ENCODE assay signal across 8 mouse cellular contexts in the genomic region with DNA sequence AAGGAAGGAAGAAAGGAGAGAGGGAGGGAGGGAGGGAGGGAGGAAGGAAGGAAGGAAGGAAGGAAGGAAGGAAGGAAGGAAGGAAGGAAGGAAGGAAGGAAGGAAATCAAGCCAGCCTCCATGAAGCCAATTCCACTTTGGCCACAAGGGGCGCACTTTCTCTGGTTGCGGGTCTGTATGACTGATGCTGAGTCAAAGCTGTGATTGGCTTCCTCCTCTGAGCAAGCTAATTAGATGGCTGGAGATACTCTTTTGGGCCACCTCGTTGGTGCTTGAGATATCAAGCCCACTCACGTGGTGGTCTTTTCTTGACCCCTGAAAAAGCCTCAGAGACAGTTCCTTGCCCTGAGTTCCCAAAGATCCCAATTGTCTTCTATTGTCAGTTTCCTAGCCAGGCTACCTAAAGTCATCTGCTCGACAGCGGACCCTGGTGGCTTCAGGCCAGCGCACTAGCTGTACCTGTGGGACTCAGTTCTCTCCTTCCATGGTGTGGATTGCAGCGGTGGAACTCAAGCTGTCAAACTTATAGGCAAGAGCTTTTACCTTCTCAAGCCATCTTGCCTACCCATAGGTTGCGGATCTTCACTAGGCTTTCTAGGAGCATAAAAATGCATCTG. TPM values are rescaled to one million over a fixed set of nuclear protein-coding genes. Genes with fewer than 3 reads are reported as not detected.
DNase-seq lines count a peak whose midpoint lies in the region; ATAC-seq lines count a peak whose summit lies in the region.
"Had no signal": no experiment of that assay in that cellular context is flagged by ENCODE, and none has a peak within 500 bp of the region (broad histone marks: within the 10 kb centered on the region; RNA-seq: fewer than 3 reads in every experiment).

No protein-coding gene starts in this region.

- WGBS in hindbrain, embryonic 14.5 days = 17% methylated on average over 9 of the region's 9 CpGs

- 0 out of 2 replicates have a peak, but pooled peaks cover 3% of the 10 kb centered on the region for H3K4me1 ChIP-seq in hindbrain, embryonic 14.5 days (replicated peaks; ENCODE audit: control insufficient read depth, insufficient read depth, low read length)

- DNase-seq in right cerebral cortex, adult 18-20 months = peak; percentile 47
- no peak for DNase-seq in right cerebral cortex, postnatal 25 days
- peak; percentile 73 to 80 for DNase-seq in cerebellum, postnatal 36 days
- peak; percentile 77 for DNase-seq in hindbrain, embryonic 14.5 days (ENCODE audit: low spot score)
- peak; percentile 44 to 68 for DNase-seq in lung, adult 18-20 months
- peak; percentile 47 for DNase-seq in retina, adult 2 months (ENCODE audit: low read depth, low spot score)

- H3K27me3 ChIP-seq in hindbrain, embryonic 14.5 days (ENCODE audit: control insufficient read depth, insufficient read depth, low read length) = no peaks in the 10 kb centered on the region
- H3K27me3 ChIP-seq: heart, embryonic 15.5 days had no signal

- H3K9me3 ChIP-seq in hindbrain, embryonic 14.5 days (ENCODE audit: control insufficient read depth, low read length) = no peaks in the 10 kb centered on the region
- H3K9me3 ChIP-seq: heart, embryonic 15.5 days had no signal

- no peak overlapping the region for H3K27ac ChIP-seq in hindbrain, embryonic 14.5 days
- H3K27ac ChIP-seq: heart, embryonic 15.5 days had no signal

- no peak overlapping the region for H3K4me2 ChIP-seq in hindbrain, embryonic 14.5 days (replicated peaks)
- H3K4me2 ChIP-seq: heart, embryonic 15.5 days had no signal

- H3K36me3 ChIP-seq in hindbrain, embryonic 14.5 days (replicated peaks; ENCODE audit: control insufficient read depth, insufficient read depth) = no peaks in the 10 kb centered on the region
- H3K36me3 ChIP-seq: heart, embryonic 15.5 days had no signal

- no peak overlapping the region for H3K9ac ChIP-seq in hindbrain, embryonic 14.5 days
- H3K9ac ChIP-seq: heart, embryonic 15.5 days had no signal

- ATAC-seq in activated CD4-positive, CD25-positive, alpha-beta regulatory T cell, adult 4 months = peak; percentile 59
- no peak for ATAC-seq in hindbrain, embryonic 14.5 days (ENCODE audit: low FRiP score)

- H3K4me3 ChIP-seq in hindbrain, embryonic 14.5 days (replicated peaks; ENCODE audit: low read length) = no peak overlapping the region
- H3K4me3 ChIP-seq: heart, embryonic 15.5 days had no signal

RNA-seq across cellular contexts. Expression of a gene that starts 9.6 kb away (rescaled TPM):
- polyA plus RNA-seq in activated CD4-positive, CD25-positive, alpha-beta regulatory T cell, adult 4 months (2017; shearing (Covaris generic)) = not detected
- 62.4 and 72.7 TPM in 2 replicates for polyA plus RNA-seq in hindbrain, embryonic 14.5 days (2014; fragmentation: Nextera tagmentation; extraction: Ambion mirVana)

RNA-seq across cellular contexts. Expression of a gene that starts 16.1 kb away (rescaled TPM):
- polyA plus RNA-seq in activated CD4-positive, CD25-positive, alpha-beta regulatory T cell, adult 4 months (2017; shearing (Covaris generic)) = 1 to 10 TPM; 8.2 to 9.1 TPM
- 13.5 and 14.4 TPM in 2 replicates for polyA plus RNA-seq in hindbrain, embryonic 14.5 days (2014; fragmentation: Nextera tagmentation; extraction: Ambion mirVana)

Comparison
In these comparisons a context has a peak if more than half of its experiments do, and no peak if none do; other contexts are left out.
1. RNA of a gene that starts 9.6 kb away (polyA plus RNA-seq): 62.4 to 72.7 TPM in hindbrain, embryonic 14.5 days; not detected in activated CD4-positive, CD25-positive, alpha-beta regulatory T cell, adult 4 months; every median in the first group is over 10 times any median in the second.